Mouse (Mus musculus): ENCODE measurements around the gene Gm37240. TPM values are rescaled to one million over a fixed set of nuclear protein-coding genes. Genes with fewer than 3 reads are reported as not detected.

Gm37240 gene
- polyA plus RNA-seq, 1 experiment from 2014 or later, result 12.7 TPM

DNA sequence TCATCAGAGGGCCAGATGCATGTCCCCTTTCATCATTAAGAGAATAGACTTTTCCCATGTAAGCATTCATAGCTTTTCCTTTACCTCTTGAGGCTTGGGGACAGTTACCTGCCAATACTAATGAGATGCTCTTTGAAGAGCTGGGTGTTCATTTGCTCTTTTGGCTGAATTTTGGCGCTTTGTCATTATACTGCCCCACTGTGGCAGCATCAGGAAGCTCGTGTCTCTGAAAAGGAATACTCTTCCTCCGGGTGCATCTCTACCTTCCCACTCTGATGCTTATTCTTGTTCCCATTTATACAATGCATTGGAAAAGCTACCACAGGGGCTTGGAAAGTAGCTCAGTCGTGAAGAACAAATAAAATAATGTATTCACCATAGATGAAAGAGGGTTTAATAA, 30.3 kb upstream of the Gm37240 start:
- Histone ChIP-seq H3K27ac (no peak overlapping the region), H3K9ac (no peak overlapping the region), H3K27me3 (no peaks in the 10 kb centered on the region), H3K4me1 (replicated peaks) (no peaks in the 10 kb centered on the region), H3K9me3 (replicated peaks) (no peaks in the 10 kb centered on the region), H3K4me3 (no peak overlapping the region), H3K4me2 (no peak overlapping the region), H3K36me3 (no peaks in the 10 kb centered on the region)
- ATAC-seq (replicated peaks; ENCODE audit: insufficient number of reproducible peaks, insufficient read depth, low FRiP score, low read depth), result no peak
- WGBS, result 13% methylated on average over 4 of the region's 4 CpGs

DNA sequence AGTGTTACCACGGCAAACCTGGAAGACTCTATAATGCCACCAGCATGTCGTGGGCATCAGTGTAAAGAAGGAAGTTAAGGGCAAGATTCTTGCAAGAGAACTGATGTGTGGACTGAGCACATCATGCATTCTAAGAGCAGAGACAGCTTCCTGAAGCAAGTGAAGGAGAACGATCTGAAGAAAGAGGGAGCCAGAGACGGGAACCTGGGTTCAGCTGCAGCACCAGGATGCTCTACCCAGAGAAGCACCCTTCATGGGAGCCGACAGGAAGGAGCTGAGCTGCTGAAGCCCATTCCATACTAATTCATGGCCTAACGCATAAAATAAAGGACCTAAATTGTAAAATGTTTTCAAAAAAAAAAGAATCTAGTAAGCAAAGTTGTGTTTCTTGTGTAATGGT, 27.5 kb upstream of the Gm37240 start:
- Histone ChIP-seq H3K4me3 (no peak overlapping the region), H3K4me2 (no peak overlapping the region), H3K9me3 (replicated peaks) (no peaks in the 10 kb centered on the region), H3K27ac (no peak overlapping the region), H3K36me3 (no peaks in the 10 kb centered on the region), H3K4me1 (replicated peaks) (no peaks in the 10 kb centered on the region), H3K9ac (no peak overlapping the region), H3K27me3 (no peaks in the 10 kb centered on the region)
- 83% methylated on average over 6 of the region's 6 CpGs for WGBS
- ATAC-seq (replicated peaks; ENCODE audit: insufficient number of reproducible peaks, insufficient read depth, low FRiP score, low read depth), result no peak

- no peak overlapping the region for H3K4me2 ChIP-seq
- WGBS, result 75% methylated on average over 7 of the region's 7 CpGs
- H3K27me3 ChIP-seq, result no peaks in the 10 kb centered on the region
- no peaks in the 10 kb centered on the region for H3K4me1 ChIP-seq (replicated peaks)
- H3K4me3 ChIP-seq, result no peak overlapping the region
- H3K27ac ChIP-seq, result no peak overlapping the region
- no peak overlapping the region for H3K9ac ChIP-seq
- H3K9me3 ChIP-seq (replicated peaks), result no peaks in the 10 kb centered on the region
- ATAC-seq (replicated peaks; ENCODE audit: insufficient number of reproducible peaks, insufficient read depth, low FRiP score, low read depth), result no peak
- H3K36me3 ChIP-seq, result no peaks in the 10 kb centered on the region
Measured at GRCm38 (mm10) chr3:85907136-85907535, 19.8 kb upstream of the Gm37240 start.

DNA sequence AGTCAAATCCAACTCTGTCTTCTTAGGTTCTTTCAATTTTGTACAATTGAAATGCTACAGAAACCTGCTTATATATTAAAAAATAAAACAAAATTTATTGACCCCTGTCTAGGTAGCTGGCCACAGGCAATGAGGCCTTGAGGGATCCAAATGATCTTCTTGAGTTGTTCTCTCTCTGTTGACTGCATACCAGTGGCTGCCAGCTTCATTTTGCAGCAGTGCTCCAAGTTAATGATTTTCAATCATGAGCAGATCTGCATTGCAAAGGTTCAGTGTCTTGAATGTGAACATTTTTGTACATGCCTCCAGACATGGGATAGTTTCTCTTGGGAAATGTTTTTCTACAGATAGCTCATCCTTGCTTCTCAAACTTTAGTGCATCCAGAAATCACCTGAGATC, 17.1 kb upstream of the Gm37240 start:
- H3K27me3 ChIP-seq, result no peaks in the 10 kb centered on the region
- no peak overlapping the region for H3K4me2 ChIP-seq
- H3K27ac ChIP-seq, result no peak overlapping the region
- no peak overlapping the region for H3K9ac ChIP-seq
- H3K4me1 ChIP-seq (replicated peaks), result no peaks in the 10 kb centered on the region
- H3K9me3 ChIP-seq (replicated peaks), result no peaks in the 10 kb centered on the region
- H3K36me3 ChIP-seq, result no peaks in the 10 kb centered on the region
- ATAC-seq (replicated peaks; ENCODE audit: insufficient number of reproducible peaks, insufficient read depth, low FRiP score, low read depth), result no peak
- H3K4me3 ChIP-seq, result no peak overlapping the region

- Histone ChIP-seq H3K4me1 (replicated peaks) (peaks cover 8% of the 10 kb centered on the region), H3K4me3 (no peak overlapping the region), H3K36me3 (no peaks in the 10 kb centered on the region), H3K27me3 (no peaks in the 10 kb centered on the region), H3K9me3 (replicated peaks) (no peaks in the 10 kb centered on the region), H3K4me2 (no peak overlapping the region), H3K9ac (no peak overlapping the region), H3K27ac (no peak overlapping the region)
- WGBS, result 93% methylated on average over 5 of the region's 5 CpGs
- ATAC-seq (replicated peaks; ENCODE audit: insufficient number of reproducible peaks, insufficient read depth, low FRiP score, low read depth), result no peak
Measured at GRCm38 (mm10) chr3:85895020-85895419, 7.7 kb upstream of the Gm37240 start.

DNA sequence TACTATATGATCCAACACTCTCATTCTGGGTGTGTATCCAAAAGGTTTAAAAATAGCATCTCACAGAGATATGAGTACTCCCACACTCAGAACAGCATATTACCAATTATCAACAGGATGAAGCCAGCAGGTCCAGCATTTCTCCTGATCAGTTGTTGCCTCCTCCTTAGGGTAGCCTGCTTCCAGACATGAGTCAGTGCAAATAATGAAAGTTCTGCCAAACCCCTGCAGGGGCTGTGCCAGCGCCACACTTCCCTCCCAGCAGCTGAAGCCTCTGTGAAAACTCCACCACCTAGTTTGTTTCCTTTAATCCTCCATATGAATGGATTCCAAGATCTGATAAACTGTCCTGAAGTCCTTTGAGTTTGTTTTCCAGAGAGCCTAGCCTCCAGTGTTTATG, 4.3 kb upstream of the Gm37240 start:
- 56% methylated on average over 1 of the region's 1 CpGs for WGBS
- Histone ChIP-seq H3K4me3 (no peak overlapping the region), H3K9ac (no peak overlapping the region), H3K9me3 (replicated peaks) (no peaks in the 10 kb centered on the region), H3K27me3 (no peaks in the 10 kb centered on the region), H3K27ac (no peak overlapping the region), H3K4me1 (replicated peaks) (peaks cover 20% of the 10 kb centered on the region), H3K36me3 (no peaks in the 10 kb centered on the region), H3K4me2 (no peak overlapping the region)
- no peak for ATAC-seq (replicated peaks; ENCODE audit: insufficient number of reproducible peaks, insufficient read depth, low FRiP score, low read depth)

DNA sequence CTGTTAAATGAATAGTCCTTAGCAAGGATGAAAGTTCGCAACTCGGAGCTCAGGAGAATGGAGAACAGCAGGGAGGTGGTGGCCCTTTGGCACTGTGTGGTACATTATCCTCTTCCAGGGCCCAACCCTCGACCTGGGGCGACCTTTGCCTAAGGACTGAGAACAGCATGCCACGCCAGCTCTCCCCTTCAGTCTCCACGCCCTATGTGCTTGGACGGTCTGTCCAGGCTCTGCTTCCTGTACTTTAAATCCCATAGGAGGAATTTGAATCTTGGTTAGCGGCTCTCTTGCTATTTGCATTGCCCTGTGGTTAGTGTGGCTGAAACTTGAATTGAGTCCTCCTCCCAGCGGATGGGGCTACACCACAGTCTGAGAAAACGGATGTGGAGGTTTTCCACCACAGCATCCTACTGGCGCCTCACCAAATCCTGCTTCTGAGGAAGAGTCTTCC, 928 bp upstream of the Gm37240 start:
- H3K9me3 ChIP-seq (replicated peaks), result no peaks in the 10 kb centered on the region
- H3K27me3 ChIP-seq, result no peaks in the 10 kb centered on the region
- no peaks in the 10 kb centered on the region for H3K36me3 ChIP-seq
- H3K4me1 ChIP-seq (replicated peaks), result peaks cover 28% of the 10 kb centered on the region
- peak overlapping the region; percentile 72 for H3K4me3 ChIP-seq
- peak overlapping the region; percentile 88 for H3K27ac ChIP-seq
- WGBS, result 23% methylated on average over 11 of the region's 11 CpGs
- peak overlapping the region; percentile 93 for H3K4me2 ChIP-seq
- H3K9ac ChIP-seq, result peak overlapping the region; percentile 81; the same call in 1 of the 2 replicates
- 0 out of 2 replicates have a peak, but pooled peaks have one; percentile 24 for ATAC-seq (replicated peaks; ENCODE audit: insufficient number of reproducible peaks, insufficient read depth, low FRiP score, low read depth)

DNA sequence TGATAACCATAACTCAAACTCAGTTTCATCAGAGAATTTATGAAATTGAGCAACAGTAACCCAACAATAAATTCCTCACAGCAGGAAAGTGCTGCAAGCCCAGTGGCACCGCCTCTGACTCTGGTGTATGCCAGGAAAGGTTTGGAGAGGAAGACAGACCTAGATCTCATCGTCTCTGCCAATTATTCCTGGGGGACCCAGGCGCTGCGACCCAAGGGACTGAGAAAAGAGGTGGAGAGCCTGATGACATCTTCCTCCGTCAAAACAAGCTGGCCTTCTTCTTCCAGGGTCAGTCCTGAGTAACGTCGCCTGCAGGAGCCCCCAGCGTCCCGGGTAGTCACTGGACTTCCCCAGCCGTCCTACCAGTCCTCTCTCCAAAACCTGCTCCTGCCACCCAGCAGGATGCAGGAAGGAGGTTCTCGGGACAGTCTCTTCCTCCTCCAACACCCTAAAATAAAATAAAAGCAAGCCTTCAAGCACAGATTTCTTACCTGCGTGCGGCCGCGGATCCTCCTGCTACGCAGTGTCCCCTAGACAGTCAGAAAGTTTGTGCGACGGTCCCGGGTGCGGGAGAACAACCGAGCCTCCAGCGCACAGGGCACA, 581 bp downstream of the Gm37240 start:
- H3K9ac ChIP-seq, result peak overlapping the region; percentile 81
- H3K27me3 ChIP-seq, result no peaks in the 10 kb centered on the region
- peak overlapping the region; percentile 93 for H3K4me2 ChIP-seq
- 3% methylated on average over 22 of the region's 22 CpGs for WGBS
- peak overlapping the region; percentile 88 for H3K27ac ChIP-seq
- H3K9me3 ChIP-seq (replicated peaks), result no peaks in the 10 kb centered on the region
- peak overlapping the region; percentile 72 for H3K4me3 ChIP-seq
- no peaks in the 10 kb centered on the region for H3K36me3 ChIP-seq
- ATAC-seq (replicated peaks; ENCODE audit: insufficient number of reproducible peaks, insufficient read depth, low FRiP score, low read depth), result no peak; the same call in 1 of the 2 replicates
- peaks cover 28% of the 10 kb centered on the region for H3K4me1 ChIP-seq (replicated peaks)

GRCm38 (mm10) chr3:85885906-85886305, 1.4 kb downstream of the Gm37240 start:
- no peaks in the 10 kb centered on the region for H3K36me3 ChIP-seq
- H3K4me2 ChIP-seq, result peak overlapping the region; percentile 93
- WGBS, result 41% methylated on average over 1 of the region's 1 CpGs
- no peak overlapping the region for H3K9ac ChIP-seq
- H3K4me3 ChIP-seq, result peak overlapping the region; percentile 72
- no peaks in the 10 kb centered on the region for H3K9me3 ChIP-seq (replicated peaks)
- ATAC-seq (replicated peaks; ENCODE audit: insufficient number of reproducible peaks, insufficient read depth, low FRiP score, low read depth), result no peak
- no peak overlapping the region for H3K27ac ChIP-seq
- H3K27me3 ChIP-seq, result no peaks in the 10 kb centered on the region
- H3K4me1 ChIP-seq (replicated peaks), result peaks cover 22% of the 10 kb centered on the region

GRCm38 (mm10) chr3:85880687-85881086, 6.6 kb downstream of the Gm37240 start:
- H3K4me2 ChIP-seq, result no peak overlapping the region
- 0 out of 2 replicates have a peak overlapping the region, but pooled peaks have one; percentile 18 for H3K27ac ChIP-seq
- peak; percentile 58; the same call in 1 of the 2 replicates for ATAC-seq (replicated peaks; ENCODE audit: insufficient number of reproducible peaks, insufficient read depth, low FRiP score, low read depth)
- no peaks in the 10 kb centered on the region for H3K9me3 ChIP-seq (replicated peaks)
- H3K36me3 ChIP-seq, result no peaks in the 10 kb centered on the region
- no peak overlapping the region for H3K4me3 ChIP-seq
- H3K9ac ChIP-seq, result no peak overlapping the region
- 77% methylated on average over 2 of the region's 2 CpGs for WGBS
- peaks cover 33% of the 10 kb centered on the region for H3K4me1 ChIP-seq (replicated peaks)
- no peaks in the 10 kb centered on the region for H3K27me3 ChIP-seq

GRCm38 (mm10) chr3:85880068-85880467, 7.2 kb downstream of the Gm37240 start:
- Histone ChIP-seq H3K4me2 (no peak overlapping the region), H3K27ac (no peak overlapping the region), H3K9me3 (replicated peaks) (no peaks in the 10 kb centered on the region), H3K4me1 (replicated peaks) (peaks cover 33% of the 10 kb centered on the region), H3K4me3 (no peak overlapping the region), H3K9ac (no peak overlapping the region), H3K27me3 (no peaks in the 10 kb centered on the region), H3K36me3 (no peaks in the 10 kb centered on the region)
- WGBS, result 85% methylated on average over 8 of the region's 8 CpGs
- no peak for ATAC-seq (replicated peaks; ENCODE audit: insufficient number of reproducible peaks, insufficient read depth, low FRiP score, low read depth)

DNA sequence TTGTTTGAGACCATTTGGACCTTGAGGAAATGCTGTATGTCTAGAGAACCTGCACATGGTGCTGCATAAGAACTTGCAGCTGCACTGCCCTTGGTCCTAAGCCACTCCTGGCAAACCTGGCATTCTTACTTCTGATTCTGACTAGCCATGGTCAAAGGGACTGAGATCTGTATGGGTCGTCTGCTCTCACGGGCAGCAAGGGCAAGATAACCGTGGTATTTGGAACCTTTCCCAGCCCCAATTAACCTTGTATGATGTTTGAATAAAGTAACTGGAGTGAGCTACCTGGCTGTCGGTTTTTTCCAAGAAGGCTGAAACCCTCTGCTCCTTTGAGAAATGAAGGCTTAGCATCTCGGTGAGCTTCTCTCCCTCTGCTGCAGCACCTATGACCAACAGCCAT, 8.4 kb downstream of the Gm37240 start:
- H3K27ac ChIP-seq, result peak overlapping the region; percentile 14; the same call in 1 of the 2 replicates
- ATAC-seq (replicated peaks; ENCODE audit: insufficient number of reproducible peaks, insufficient read depth, low FRiP score, low read depth), result no peak
- no peaks in the 10 kb centered on the region for H3K9me3 ChIP-seq (replicated peaks)
- H3K4me1 ChIP-seq (replicated peaks), result peaks cover 33% of the 10 kb centered on the region
- H3K4me3 ChIP-seq, result no peak overlapping the region
- H3K4me2 ChIP-seq, result no peak overlapping the region
- WGBS, result 35% methylated on average over 5 of the region's 5 CpGs
- H3K27me3 ChIP-seq, result no peaks in the 10 kb centered on the region
- no peak overlapping the region for H3K9ac ChIP-seq
- no peaks in the 10 kb centered on the region for H3K36me3 ChIP-seq

Measured in heart, embryonic 15.5 days (tissue).